Mouse (Mus musculus) embryonic facial prominence, embryonic 13.5 days (tissue): Measurements from ENCODE around the gene 1810010H24Rik. TPM values are rescaled to one million over a fixed set of nuclear protein-coding genes. Genes with fewer than 3 reads are reported as not detected.
"Not testable (repeated sequence)": the region's sequence is repeated elsewhere in the genome, so short reads cannot be mapped to it uniquely, and the experiment has no call there.

Experiments used
- ATAC-seq: fragments of 200-750 bp; cut with Nextera tagmentation; 2 replicates; pipeline ENCODE4 v1.8.0; 2017; ENCODE audit warnings: low read depth; ENCODE audit not compliant: insufficient number of reproducible peaks, insufficient read depth, low FRiP score, low TSS enrichment
- H3K27ac ChIP-seq: fragments of 300-500 bp; sonication (generic); 2 replicates; pipeline ENCODE4 v1.5.1; 2015; ENCODE audit warnings: moderate library complexity, mild to moderate bottlenecking, inconsistent platforms
- H3K27me3 ChIP-seq: fragments of 300-500 bp; sonication (generic); 2 replicates; pipeline ENCODE4 v1.6.1; 2015; ENCODE audit warnings: mild to moderate bottlenecking, inconsistent platforms
- H3K36me3 ChIP-seq: fragments of 300-500 bp; sonication (generic); 2 replicates; pipeline ENCODE4 v1.6.1; 2015; ENCODE audit warnings: mild to moderate bottlenecking, inconsistent platforms
- H3K4me1 ChIP-seq: fragments of 300-500 bp; sonication (generic); 2 replicates; pipeline ENCODE4 v1.6.1; 2015; ENCODE audit warnings: inconsistent platforms
- H3K4me2 ChIP-seq: fragments of 300-500 bp; sonication (generic); 2 replicates; pipeline ENCODE4 v1.6.1; 2015; ENCODE audit warnings: moderate library complexity, mild to moderate bottlenecking, inconsistent platforms
- H3K4me3 ChIP-seq: fragments of 300-500 bp; sonication (generic); 2 replicates; pipeline ENCODE4 v1.5.1; 2015; ENCODE audit warnings: mild to moderate bottlenecking, inconsistent platforms
- H3K9ac ChIP-seq: fragments of 300-500 bp; sonication (generic); 2 replicates; pipeline ENCODE4 v1.6.1; 2015; ENCODE audit warnings: mild to moderate bottlenecking, inconsistent platforms
- H3K9me3 ChIP-seq: fragments of 300-500 bp; sonication (generic); 2 replicates; pipeline ENCODE4 v1.6.1; 2016; ENCODE audit warnings: inconsistent platforms
- WGBS: fragments of 180-500 bp; shearing (Covaris S2); methylation state at CpG from one replicate; pipeline ENCODE4 v1.1.7; 2015; ENCODE audit warnings: mixed read lengths; 5-methylcytosine and 5-hydroxymethylcytosine counted together
- polyA plus RNA-seq: library from polyadenylated mRNA; unstranded; fragments of >200 nt; fragmentation: Nextera tagmentation; extraction: Ambion mirVana; gene quantifications from 2 replicates; pipeline ENCODE4 v1.2.1, GENCODE M21; 2015

The 1810010H24Rik gene
- polyA plus RNA-seq, 1 experiment from 2014 or later: 1.9 TPM

GRCm38 (mm10) chr11:107014597-107015309, 10.7 kb upstream of the 1810010H24Rik start:
- Histone ChIP-seq H3K36me3 (no peaks in the 10 kb centered on the region), H3K27me3 (no peaks in the 10 kb centered on the region), H3K4me2 (no peak overlapping the region), H3K9ac (no peak overlapping the region), H3K4me1 (peaks cover 8% of the 10 kb centered on the region; the same call in 1 of the 2 replicates), H3K4me3 (no peak overlapping the region), H3K9me3 (no peaks in the 10 kb centered on the region), H3K27ac (no peak overlapping the region)
- no peak for ATAC-seq
- 46% methylated on average over 14 of the region's 14 CpGs for WGBS

DNA sequence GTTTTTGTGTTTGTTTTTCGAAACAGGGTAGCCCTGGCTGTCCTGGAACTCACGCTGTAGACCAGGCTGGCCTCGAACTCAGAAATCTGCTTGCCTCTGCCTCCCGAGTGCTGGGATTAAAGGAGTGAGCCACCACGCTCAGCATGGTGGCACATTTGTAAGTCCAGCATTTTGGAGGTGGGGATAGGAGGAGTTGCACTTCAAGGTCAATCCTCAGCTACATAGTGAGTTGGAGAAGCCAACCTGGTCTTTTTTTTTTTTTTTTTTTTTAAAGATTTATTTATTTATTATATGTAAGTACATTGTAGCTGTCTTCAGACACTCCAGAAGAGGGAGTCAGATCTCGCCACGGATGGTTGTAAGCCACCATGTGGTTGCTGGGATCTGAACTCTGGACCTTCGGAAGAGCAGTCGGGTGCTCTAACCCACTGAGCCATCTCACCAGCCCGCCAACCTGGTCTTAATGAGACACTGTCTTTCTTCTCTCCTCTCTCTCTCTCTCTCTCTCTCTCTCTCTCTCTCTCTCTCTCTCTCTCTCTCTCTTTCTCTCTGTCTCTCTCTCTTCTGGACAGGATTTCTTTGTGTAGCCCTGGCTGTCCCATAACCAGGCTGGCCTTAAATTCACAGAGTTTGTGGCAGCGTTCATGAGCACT, 9.8 kb upstream of the 1810010H24Rik start:
- H3K9me3 ChIP-seq, H3K27ac ChIP-seq, H3K4me1 ChIP-seq, H3K9ac ChIP-seq, H3K4me3 ChIP-seq, H3K36me3 ChIP-seq, ATAC-seq, H3K4me2 ChIP-seq, H3K27me3 ChIP-seq: not testable (repeated sequence)
- WGBS: 72% methylated on average over 11 of the region's 11 CpGs

- no peak for ATAC-seq
- Histone ChIP-seq H3K36me3 (no peaks in the 10 kb centered on the region), H3K27ac (no peak overlapping the region), H3K4me2 (no peak overlapping the region), H3K27me3 (no peaks in the 10 kb centered on the region), H3K4me3 (no peak overlapping the region), H3K4me1 (0 out of 2 replicates have a peak, but pooled peaks cover under 1% of the 10 kb centered on the region), H3K9ac (no peak overlapping the region), H3K9me3 (no peaks in the 10 kb centered on the region)
- 24% methylated on average over 1 of the region's 1 CpGs for WGBS
Measured at GRCm38 (mm10) chr11:107016893-107017292, 8.6 kb upstream of the 1810010H24Rik start.

DNA sequence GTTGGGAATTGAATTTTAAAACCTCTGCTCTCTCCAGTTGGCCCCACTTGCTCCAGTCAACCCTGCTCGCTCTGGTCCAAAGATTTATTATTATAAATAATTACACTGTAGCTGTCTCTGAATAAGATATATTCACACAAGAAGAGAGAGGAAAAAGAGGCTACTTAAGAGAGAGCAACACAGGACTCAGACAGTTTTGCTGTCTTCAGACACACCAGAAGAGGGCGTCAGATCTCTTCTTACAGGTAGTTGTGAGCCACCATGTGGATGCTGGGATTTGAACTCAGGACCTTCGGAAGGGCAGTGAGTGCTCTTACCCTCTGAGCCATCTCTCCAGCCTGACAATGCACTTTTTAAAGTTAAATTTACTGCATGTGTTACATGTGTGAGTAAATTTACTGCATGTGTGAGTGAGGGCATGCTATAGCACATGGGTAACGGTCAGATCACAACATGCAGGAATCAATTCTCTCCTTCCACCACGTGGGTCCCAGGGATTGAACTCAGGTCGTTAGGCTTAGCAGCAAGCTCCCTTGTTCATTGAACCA, 8.1 kb upstream of the 1810010H24Rik start:
- WGBS: 52% methylated on average over 6 of the region's 6 CpGs
- H3K9me3 ChIP-seq: no peaks in the 10 kb centered on the region
- H3K27ac ChIP-seq: no peak overlapping the region
- ATAC-seq: no peak
- no peaks in the 10 kb centered on the region for H3K36me3 ChIP-seq
- H3K4me1 ChIP-seq: no peaks in the 10 kb centered on the region
- H3K9ac ChIP-seq: no peak overlapping the region
- no peaks in the 10 kb centered on the region for H3K27me3 ChIP-seq
- H3K4me2 ChIP-seq: no peak overlapping the region
- H3K4me3 ChIP-seq: no peak overlapping the region

GRCm38 (mm10) chr11:107018606-107019005, 6.9 kb upstream of the 1810010H24Rik start:
- 28% methylated on average over 8 of the region's 8 CpGs for WGBS

DNA sequence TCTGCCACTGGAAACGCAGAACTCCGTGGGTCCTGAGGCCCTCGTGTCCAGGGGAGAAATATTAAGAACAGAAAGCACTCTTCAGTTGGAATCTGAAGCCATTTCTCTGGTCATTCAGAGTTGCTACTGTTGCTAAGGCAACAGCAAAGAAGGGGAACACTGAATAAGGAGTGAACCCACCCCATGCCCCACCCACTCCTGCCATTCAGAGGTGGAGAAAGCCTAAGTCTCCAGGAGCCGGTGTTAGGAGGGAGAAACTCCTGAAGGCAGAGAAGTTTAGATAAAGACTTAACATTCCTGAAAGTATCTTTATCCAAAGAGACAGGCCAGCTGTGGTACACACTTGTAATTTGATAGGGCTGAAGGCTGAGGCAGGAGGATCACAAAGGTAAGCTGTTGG, 6.2 kb upstream of the 1810010H24Rik start:
- Histone ChIP-seq H3K36me3 (no peaks in the 10 kb centered on the region), H3K9ac (no peak overlapping the region), H3K4me2 (no peak overlapping the region), H3K9me3 (no peaks in the 10 kb centered on the region), H3K4me1 (peaks cover 4% of the 10 kb centered on the region), H3K27ac (no peak overlapping the region), H3K4me3 (no peak overlapping the region), H3K27me3 (peaks cover 2% of the 10 kb centered on the region; the same call in 1 of the 2 replicates)
- no peak for ATAC-seq
- 77% methylated on average over 4 of the region's 4 CpGs for WGBS

More at GRCm38 (mm10) chr11:107018606-107019005, 6.9 kb upstream of the 1810010H24Rik start:
- Histone ChIP-seq H3K9me3 (no peaks in the 10 kb centered on the region), H3K4me1 (no peaks in the 10 kb centered on the region), H3K4me3 (no peak overlapping the region), H3K9ac (no peak overlapping the region), H3K27me3 (no peaks in the 10 kb centered on the region), H3K4me2 (no peak overlapping the region), H3K36me3 (no peaks in the 10 kb centered on the region), H3K27ac (no peak overlapping the region)
- ATAC-seq: no peak

DNA sequence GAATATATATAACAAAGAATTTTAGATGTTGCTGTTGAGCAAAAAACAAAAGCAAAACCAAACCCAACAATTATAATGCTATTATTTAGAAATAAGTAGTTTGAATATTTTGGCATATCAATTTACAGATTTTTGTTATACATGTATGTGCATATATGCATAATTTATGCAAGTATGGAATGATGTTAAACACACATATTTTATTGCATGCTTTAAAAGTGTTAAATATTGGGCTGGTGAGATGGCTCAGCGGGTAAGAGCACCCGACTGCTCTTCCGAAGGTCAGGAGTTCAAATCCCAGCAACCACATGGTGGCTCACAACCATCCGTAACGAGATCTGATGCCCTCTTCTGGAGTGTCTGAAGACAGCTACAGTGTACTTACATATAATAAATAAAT, 5.8 kb upstream of the 1810010H24Rik start:
- 92% methylated on average over 5 of the region's 5 CpGs for WGBS
- not testable (repeated sequence) for H3K27ac ChIP-seq, H3K4me3 ChIP-seq, H3K36me3 ChIP-seq, H3K4me1 ChIP-seq, H3K27me3 ChIP-seq, H3K4me2 ChIP-seq, H3K9ac ChIP-seq, ATAC-seq, H3K9me3 ChIP-seq

GRCm38 (mm10) chr11:107022050-107022683, 3.3 kb upstream of the 1810010H24Rik start:
- Histone ChIP-seq H3K9me3 (no peaks in the 10 kb centered on the region), H3K4me1 (peaks cover 31% of the 10 kb centered on the region), H3K4me3 (no peak overlapping the region), H3K4me2 (no peak overlapping the region), H3K9ac (no peak overlapping the region), H3K36me3 (no peaks in the 10 kb centered on the region), H3K27ac (no peak overlapping the region), H3K27me3 (peaks cover 22% of the 10 kb centered on the region)
- no peak for ATAC-seq
- WGBS: 82% methylated on average over 13 of the region's 13 CpGs

DNA sequence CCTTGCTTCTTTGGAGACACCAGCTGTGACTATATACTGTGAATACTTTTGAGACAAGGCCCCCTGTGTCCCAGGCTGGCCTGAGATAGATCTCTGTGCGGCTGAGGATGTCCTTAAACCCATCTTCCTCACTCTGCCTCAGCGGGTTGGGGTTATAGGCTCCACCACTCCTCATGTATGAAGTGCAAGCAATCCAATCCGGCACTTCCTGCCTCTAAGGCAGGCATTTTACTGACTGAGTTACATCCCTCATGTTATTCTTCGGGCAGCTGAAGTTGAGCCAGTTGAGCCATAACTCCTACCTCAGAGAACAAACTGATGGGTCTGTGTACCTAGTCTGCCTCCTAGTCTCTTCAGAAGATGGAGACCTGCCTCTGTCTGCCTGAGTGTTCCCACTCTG, 1.1 kb upstream of the 1810010H24Rik start:
- H3K4me1 ChIP-seq: peaks cover 36% of the 10 kb centered on the region
- peak overlapping the region; percentile 47 for H3K4me3 ChIP-seq
- no peak overlapping the region for H3K27ac ChIP-seq
- H3K36me3 ChIP-seq: no peaks in the 10 kb centered on the region
- 39% methylated on average over 4 of the region's 4 CpGs for WGBS
- ATAC-seq: no peak
- peaks cover 25% of the 10 kb centered on the region for H3K27me3 ChIP-seq
- H3K9ac ChIP-seq: 0 out of 2 replicates have a peak overlapping the region, but pooled peaks have one; percentile 21
- no peaks in the 10 kb centered on the region for H3K9me3 ChIP-seq
- peak overlapping the region; percentile 80 for H3K4me2 ChIP-seq

DNA sequence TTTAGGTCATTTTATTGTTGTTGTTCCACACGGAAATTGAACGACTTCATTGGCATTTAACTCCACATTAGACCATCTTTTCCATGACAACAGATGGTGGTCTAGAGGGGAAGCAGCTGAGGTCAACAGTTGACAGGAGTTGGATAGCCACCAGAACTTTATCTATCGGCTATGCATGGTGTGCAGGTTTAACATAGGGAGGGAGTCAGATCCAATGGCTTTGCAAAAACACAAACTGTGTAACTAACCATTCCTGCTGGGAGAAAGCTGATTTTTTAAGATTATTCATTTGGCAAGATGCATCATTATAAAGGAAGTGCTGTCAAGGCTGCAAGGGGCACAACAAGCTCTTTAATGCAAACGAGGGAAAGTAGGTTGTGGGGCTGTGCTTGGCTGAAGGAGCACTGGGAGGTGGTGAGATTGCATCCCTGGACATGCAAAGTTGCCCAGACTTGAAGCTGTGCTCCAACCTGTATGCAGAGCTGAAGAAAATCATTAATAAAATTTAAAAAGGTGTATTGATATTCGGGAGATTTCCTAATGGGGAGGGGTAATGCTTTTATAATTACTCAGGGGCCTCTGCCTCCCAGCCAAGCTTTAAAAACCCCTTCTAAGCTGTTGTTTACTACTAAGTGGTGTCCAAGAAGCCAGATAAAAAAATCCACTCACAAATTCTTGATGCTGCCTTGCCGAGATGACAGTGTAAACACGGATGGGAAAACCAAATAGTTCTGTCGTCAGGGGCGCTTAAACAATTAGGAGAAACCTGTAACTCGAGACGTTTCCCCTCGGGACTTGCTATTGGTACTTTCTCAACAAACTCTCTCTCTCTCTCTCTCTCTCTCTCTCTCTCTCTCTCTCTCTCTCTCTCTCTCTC, 1.3 kb downstream of the 1810010H24Rik start:
- 8% methylated on average over 12 of the region's 12 CpGs for WGBS
- Histone ChIP-seq H3K9me3 (no peaks in the 10 kb centered on the region), H3K27me3 (peaks cover 25% of the 10 kb centered on the region), H3K36me3 (no peaks in the 10 kb centered on the region), H3K27ac (no peak overlapping the region), H3K4me1 (peaks cover 36% of the 10 kb centered on the region), H3K4me2 (peak overlapping the region; percentile 80), H3K4me3 (peak overlapping the region; percentile 68), H3K9ac (no peak overlapping the region)
- no peak for ATAC-seq
